Mouse (Mus musculus) intestine, embryonic 15.5 days (tissue): ENCODE measurements around the gene Gm20388. TPM values are rescaled to one million over a fixed set of nuclear protein-coding genes. Genes with fewer than 3 reads are reported as not detected.
A peak's percentile ranks its signal among the peaks of the same experiment; 100 is the strongest.

Experiments used
- ATAC-seq: fragments of 200-750 bp; cut with Nextera tagmentation; 2 replicates; pipeline ENCODE4 v1.8.0; 2017; ENCODE audit warnings: moderate TSS enrichment, moderate library complexity
- H3K27ac ChIP-seq: fragments of 300-500 bp; sonication (generic); 2 replicates; pipeline ENCODE4 v1.5.1; 2015; ENCODE audit warnings: mild to moderate bottlenecking, inconsistent platforms
- H3K27me3 ChIP-seq: fragments of 300-500 bp; sonication (generic); replicated peaks from 2 replicates; pipeline ENCODE4 v1.6.1; 2015; ENCODE audit warnings: inconsistent platforms
- H3K36me3 ChIP-seq: fragments of 300-500 bp; sonication (generic); 2 replicates; pipeline ENCODE4 v1.6.1; 2015; ENCODE audit warnings: inconsistent platforms
- H3K4me1 ChIP-seq: fragments of 300-500 bp; sonication (generic); replicated peaks from 2 replicates; pipeline ENCODE4 v1.6.1; 2015; ENCODE audit warnings: inconsistent platforms
- H3K4me2 ChIP-seq: fragments of 300-500 bp; sonication (generic); replicated peaks from 2 replicates; pipeline ENCODE4 v1.6.1; 2015; ENCODE audit warnings: mild to moderate bottlenecking, inconsistent platforms
- H3K4me3 ChIP-seq: fragments of 300-500 bp; sonication (generic); replicated peaks from 2 replicates; pipeline ENCODE4 v1.5.1; 2015; ENCODE audit warnings: inconsistent platforms
- H3K9ac ChIP-seq: fragments of 300-500 bp; sonication (generic); 2 replicates; pipeline ENCODE4 v1.6.1; 2015; ENCODE audit warnings: inconsistent platforms
- H3K9me3 ChIP-seq: fragments of 300-500 bp; sonication (generic); 2 replicates; pipeline ENCODE4 v1.6.1; 2016; ENCODE audit warnings: inconsistent platforms
- WGBS: fragments of 180-500 bp; shearing (Covaris S2); methylation state at CpG from one replicate; pipeline ENCODE4 v1.1.7; 2015; 5-methylcytosine and 5-hydroxymethylcytosine counted together
- polyA plus RNA-seq: library from polyadenylated mRNA; unstranded; fragments of >200 nt; fragmentation: Nextera tagmentation; extraction: Ambion mirVana; gene quantifications from 2 replicates; pipeline ENCODE4 v1.2.1, GENCODE M21; 2015

Gm20388 gene
- polyA plus RNA-seq, 1 experiment from 2014 or later: not detected

DNA sequence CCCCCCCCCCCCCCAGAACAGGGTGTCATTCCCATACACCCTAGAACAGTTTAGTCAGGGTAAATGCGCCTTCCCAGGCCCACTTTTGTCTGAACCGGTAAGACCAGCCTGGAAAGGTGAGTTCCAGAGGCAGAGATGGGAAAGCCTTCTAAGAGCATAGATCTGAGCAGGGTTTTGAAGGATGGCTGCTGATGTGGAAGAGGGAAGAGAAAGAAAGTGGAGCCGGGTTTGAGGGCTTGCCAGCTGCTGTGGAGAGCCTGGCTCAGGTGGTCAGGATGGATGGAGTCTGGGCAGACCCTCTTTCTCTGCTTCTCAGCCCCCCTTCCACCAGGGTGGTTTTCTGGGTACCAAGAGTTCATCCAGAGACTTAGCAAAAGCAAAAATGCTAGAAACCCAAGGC lies 622.7 kb downstream of the Gm20388 start:
- no peak overlapping the region for H3K4me3 ChIP-seq
- no peak overlapping the region for H3K9ac ChIP-seq
- H3K27me3 ChIP-seq: 0 out of 2 replicates have a peak, but pooled peaks cover 2% of the 10 kb centered on the region
- WGBS: 57% methylated on average over 3 of the region's 3 CpGs
- ATAC-seq: no peak
- H3K9me3 ChIP-seq: no peaks in the 10 kb centered on the region
- no peaks in the 10 kb centered on the region for H3K36me3 ChIP-seq
- H3K4me2 ChIP-seq: no peak overlapping the region
- peak overlapping the region; percentile 75; the same call in 1 of the 2 replicates for H3K27ac ChIP-seq
- H3K4me1 ChIP-seq: peaks cover 78% of the 10 kb centered on the region

DNA sequence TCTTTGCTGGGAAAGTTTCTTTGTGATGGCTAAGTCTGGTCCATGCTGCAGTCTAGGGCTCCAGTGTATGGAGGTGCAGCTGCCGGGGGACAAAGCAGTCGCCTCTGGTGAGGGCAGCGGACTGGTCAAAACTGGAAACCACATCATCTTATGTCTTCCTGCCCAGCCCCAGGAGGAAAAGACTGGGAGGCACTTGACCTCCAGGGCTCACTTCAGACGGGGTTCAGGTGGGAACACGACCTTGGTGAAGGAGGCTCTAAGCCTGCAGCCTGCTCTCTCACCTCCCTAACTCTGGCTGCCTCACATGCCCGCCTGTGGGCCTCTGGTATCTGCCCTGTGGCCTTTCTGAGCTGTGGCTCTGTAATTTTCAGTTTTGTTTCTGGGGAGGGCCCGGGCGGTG lies 623.4 kb downstream of the Gm20388 start:
- Histone ChIP-seq H3K4me1 (peaks cover 78% of the 10 kb centered on the region), H3K27me3 (0 out of 2 replicates have a peak, but pooled peaks cover 2% of the 10 kb centered on the region), H3K9me3 (no peaks in the 10 kb centered on the region), H3K9ac (no peak overlapping the region), H3K36me3 (no peaks in the 10 kb centered on the region), H3K4me3 (no peak overlapping the region), H3K4me2 (no peak overlapping the region), H3K27ac (no peak overlapping the region)
- ATAC-seq: no peak
- WGBS: 55% methylated on average over 8 of the region's 8 CpGs

DNA sequence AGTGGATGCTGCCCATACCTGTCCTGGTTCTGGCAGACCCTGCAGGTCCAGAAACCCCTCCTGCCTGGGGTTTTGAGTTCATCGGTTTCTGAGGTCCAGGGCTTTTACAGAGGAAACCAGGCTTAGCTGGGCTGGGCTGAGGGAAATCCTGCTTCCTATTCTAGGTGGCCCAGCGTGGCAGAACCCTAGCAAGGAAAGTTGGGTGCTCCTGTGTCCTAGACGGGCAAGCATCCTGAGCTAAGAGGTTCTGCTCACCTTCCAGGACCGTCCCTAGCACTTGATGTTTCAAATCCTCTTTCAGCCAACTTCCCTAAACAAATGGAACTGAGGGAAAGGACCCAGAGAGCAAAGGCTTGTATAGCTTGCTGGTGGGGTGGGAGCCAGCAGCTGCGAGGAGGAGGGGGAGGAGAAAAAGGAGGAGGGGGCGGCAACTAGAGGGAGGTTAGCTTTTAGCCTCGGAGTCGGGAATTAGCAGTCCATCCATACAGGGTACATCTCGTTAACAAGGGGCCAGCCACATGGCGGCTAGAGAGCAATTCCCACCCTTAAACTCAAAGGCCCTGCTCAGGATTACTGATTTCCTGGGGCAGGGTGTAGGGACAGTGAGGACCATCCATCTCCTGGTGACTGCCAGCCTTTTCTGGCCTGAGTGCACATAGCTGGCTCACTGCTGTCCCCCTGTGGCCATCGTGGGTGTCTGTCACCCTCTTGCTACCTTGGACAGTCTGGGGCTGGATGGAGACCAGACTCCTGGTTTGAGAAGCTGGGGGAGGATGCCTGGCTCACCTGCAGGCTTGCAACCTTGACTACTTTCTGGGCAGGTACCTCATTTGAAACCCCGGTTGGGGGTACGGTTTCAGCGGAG lies 624.1 kb downstream of the Gm20388 start:
- peak; percentile 26; the same call in 1 of the 2 replicates for ATAC-seq
- Histone ChIP-seq H3K4me1 (peaks cover 81% of the 10 kb centered on the region), H3K4me3 (no peak overlapping the region), H3K9ac (no peak overlapping the region), H3K9me3 (no peaks in the 10 kb centered on the region), H3K4me2 (peak overlapping the region; percentile 99), H3K27me3 (0 out of 2 replicates have a peak, but pooled peaks cover 2% of the 10 kb centered on the region), H3K27ac (no peak overlapping the region), H3K36me3 (no peaks in the 10 kb centered on the region)
- 21% methylated on average over 14 of the region's 14 CpGs for WGBS

DNA sequence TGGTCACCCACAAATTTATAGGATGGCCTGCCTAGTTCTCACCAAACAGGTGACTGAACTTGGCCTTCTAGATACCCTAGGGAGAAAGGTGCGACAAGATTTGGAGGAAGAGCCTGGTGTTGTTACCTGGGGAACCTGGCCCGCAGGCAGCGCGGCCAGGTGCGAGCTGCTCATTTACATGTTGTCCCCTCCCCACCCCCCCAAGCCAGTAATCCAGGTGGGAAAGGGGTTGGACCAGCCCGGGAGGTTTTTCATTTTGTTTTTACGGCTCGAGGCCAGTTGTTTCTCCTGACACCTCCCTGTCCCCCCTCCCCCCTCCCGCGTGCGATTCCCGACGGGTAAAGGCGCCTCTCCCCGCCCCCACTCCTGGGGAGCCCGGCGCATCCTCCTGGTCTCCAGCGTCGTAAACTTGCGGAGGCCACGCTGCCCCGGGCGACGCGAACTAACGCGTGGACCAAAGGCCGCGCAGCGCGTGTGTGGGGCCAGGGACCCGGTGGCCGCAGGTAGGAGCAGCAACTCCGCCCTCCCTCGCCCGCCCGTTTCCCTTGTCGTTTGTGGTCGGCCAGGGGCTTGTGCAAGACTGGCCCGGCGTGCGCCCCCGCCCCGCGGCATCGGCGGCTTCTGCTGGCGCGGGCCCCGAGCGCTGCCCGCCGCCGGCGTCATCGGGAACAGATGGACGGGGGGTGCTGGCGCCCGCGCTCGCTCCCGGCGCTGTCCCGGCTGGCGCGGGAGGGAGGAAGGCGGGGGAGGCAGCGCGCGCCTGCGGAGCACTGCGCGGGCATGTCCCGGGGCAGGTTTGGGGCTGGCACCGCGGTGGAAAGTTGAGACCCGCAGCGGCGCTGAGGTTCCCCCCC lies 625.0 kb downstream of the Gm20388 start:
- WGBS: under 1% methylated on average over 77 of the region's 79 CpGs
- H3K4me1 ChIP-seq: peaks cover 90% of the 10 kb centered on the region
- H3K9me3 ChIP-seq: no peaks in the 10 kb centered on the region
- H3K9ac ChIP-seq: peak overlapping the region; percentile 58
- H3K36me3 ChIP-seq: no peaks in the 10 kb centered on the region
- H3K4me3 ChIP-seq: peak overlapping the region; percentile 64
- H3K4me2 ChIP-seq: peak overlapping the region; percentile 99
- no peak for ATAC-seq
- H3K27me3 ChIP-seq: 0 out of 2 replicates have a peak, but pooled peaks cover 2% of the 10 kb centered on the region
- H3K27ac ChIP-seq: peak overlapping the region; percentile 91

DNA sequence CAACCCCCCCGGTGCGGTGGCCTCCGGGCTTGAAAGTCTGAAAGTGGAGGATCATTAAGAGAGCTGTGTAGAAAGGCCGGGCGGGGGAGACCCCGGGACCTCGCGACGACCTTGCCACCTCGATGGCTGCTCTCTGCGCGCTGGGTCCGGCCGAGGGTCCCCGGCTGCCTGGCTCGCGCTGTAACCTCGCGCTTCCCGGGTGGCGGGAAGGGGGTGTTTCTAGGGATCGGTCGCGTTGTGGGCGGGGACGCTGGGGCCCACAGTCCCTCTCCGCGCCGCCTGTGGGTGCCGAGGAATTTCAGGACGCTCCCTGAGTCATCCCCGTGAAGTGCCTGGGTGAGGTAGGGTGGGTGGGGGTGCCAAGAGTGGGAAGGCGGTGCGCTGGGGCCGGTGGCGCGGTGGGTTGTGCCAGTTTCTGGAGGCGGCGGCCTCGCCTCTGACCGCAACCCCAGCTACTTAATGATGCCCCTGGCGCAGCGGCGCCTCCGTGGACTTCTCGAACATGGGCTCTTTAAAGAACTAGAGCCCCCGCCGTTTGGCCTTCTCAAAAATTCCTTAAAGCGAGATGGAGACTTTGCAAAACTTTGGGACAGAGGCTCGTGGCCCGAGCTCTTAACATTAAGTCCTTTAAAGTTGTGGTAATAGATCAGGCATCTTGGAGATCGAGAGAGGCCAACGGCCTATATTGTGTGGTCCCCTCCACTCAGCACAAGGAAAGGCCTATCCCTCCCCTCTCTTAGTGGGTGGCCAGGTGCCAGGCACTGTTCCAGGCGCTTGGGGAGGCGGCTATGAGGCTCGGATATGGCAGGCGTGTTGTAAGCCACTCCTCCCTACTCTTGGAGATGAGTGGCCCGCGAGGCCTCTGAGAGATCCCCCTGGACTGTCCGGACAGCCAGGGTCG lies 625.9 kb downstream of the Gm20388 start:
- Histone ChIP-seq H3K27me3 (0 out of 2 replicates have a peak, but pooled peaks cover 2% of the 10 kb centered on the region), H3K9me3 (no peaks in the 10 kb centered on the region), H3K36me3 (no peaks in the 10 kb centered on the region), H3K4me2 (peak overlapping the region; percentile 99), H3K4me3 (peak overlapping the region; percentile 64), H3K27ac (peak overlapping the region; percentile 91), H3K9ac (peak overlapping the region; percentile 58), H3K4me1 (peaks cover 88% of the 10 kb centered on the region)
- WGBS: under 1% methylated on average over 58 of the region's 61 CpGs
- ATAC-seq: peak; percentile 34

DNA sequence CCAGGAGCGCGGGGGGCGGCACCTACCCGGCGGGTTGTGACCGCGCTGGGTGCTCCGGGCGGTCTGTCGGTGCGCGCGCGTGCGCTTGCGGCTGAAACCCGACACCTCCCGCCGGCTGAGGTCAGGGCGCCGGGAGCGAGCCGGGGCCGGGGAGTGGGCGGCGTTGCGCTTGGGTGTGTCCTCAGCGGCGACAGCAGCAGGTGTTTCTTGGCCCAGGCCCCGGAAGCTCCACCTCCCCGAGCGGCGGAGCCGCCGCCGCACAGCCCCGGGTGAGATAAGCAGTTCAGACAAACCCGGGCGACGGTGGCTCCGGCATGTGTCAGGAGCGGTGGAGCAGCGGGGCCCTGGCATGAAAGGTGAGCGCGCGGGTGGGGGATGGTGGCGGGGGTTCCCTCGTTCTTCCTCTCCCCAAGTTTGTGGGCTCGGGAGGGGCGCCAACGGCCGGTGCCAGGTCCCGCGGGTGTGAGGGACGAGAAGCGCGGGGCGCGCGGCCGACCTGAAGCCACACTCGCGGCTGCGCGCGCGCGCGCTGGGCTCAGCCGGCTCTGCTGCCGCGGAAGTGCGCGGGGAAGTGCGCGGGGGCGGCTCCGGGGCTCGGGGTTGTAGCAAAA lies 626.7 kb downstream of the Gm20388 start:
- Histone ChIP-seq H3K9me3 (no peaks in the 10 kb centered on the region), H3K27me3 (0 out of 2 replicates have a peak, but pooled peaks cover 2% of the 10 kb centered on the region), H3K4me3 (peak overlapping the region; percentile 64), H3K4me1 (peaks cover 85% of the 10 kb centered on the region), H3K27ac (peak overlapping the region; percentile 91), H3K9ac (peak overlapping the region; percentile 58), H3K36me3 (no peaks in the 10 kb centered on the region), H3K4me2 (peak overlapping the region; percentile 99)
- peak; percentile 76 for ATAC-seq
- WGBS: 0% methylated on average over 70 of the region's 79 CpGs

DNA sequence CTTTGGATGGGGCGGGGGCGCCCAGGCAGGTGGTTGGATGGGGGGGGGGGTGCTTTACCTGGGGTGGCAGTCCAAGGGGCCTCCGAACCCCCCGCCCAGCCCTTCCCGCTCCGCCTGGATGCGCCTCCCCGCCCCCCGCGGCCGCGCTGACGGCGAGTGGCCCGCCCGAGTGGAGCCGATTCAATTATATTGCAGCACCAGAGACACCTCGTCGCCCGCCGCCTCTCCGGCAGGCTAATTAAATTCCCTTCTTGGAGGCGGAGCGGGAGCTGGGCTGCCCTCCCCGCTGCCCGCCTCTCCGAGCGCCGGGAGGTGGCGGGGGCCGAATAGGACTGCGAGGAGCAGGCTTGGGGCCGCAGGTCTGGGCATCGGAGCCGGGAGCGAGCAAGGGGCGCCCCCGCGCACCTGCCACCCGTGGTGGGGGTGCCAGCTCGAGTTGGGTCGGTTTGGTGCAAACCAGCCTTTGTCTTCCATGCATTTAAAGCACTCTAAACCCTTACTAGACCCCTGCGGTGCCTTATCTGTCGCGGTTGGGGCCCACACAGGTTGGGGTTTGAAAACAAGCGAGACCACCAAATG lies 627.3 kb downstream of the Gm20388 start:
- no peaks in the 10 kb centered on the region for H3K9me3 ChIP-seq
- 0 out of 2 replicates have a peak, but pooled peaks cover 2% of the 10 kb centered on the region for H3K27me3 ChIP-seq
- H3K27ac ChIP-seq: peak overlapping the region; percentile 91
- 1% methylated on average over 37 of the region's 46 CpGs for WGBS
- ATAC-seq: peak; percentile 19
- H3K36me3 ChIP-seq: no peaks in the 10 kb centered on the region
- H3K4me2 ChIP-seq: peak overlapping the region; percentile 99
- H3K4me3 ChIP-seq: peak overlapping the region; percentile 64
- peaks cover 83% of the 10 kb centered on the region for H3K4me1 ChIP-seq
- peak overlapping the region; percentile 58 for H3K9ac ChIP-seq

DNA sequence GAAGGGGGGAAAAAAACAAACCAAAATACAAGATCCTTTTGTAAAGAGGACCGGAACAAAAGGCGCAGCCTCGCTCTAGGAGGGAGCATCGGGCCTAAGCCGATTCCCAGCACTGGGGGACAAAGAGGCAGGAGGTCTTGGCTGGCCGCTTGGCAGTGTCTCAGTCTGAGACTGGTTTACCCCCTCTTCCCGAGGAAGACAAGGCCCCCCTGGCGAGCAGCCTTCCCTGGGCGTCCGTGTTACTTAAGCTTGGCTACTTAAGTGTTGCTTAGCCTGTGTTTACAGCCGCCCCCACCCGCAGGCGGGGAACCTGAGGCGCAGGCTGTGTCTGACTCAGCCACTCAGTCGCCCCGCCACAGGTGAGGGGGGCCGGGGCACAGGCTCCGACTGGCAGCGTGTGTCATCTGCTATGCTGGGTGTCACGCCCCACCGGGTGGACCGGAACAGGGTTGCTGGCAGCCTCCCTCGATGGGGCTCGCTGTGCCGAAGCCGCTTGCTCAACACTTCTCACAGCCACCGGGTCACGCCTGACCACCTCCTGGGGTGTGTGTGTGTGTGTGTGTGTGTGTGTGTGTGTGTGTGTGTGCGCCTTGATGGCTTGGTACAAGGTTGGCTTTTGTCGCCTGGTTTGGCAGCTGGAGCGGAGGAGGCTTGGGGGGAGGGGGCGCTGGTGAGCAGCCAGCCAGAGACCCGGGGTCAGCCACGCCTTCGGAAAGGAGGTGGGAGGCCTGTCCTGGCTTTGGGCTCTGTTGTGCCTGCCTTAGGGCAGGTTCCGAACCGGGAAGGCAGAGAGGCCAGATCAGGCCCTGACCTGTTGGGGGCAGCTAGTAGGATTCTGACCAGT lies 628.0 kb downstream of the Gm20388 start:
- peak; percentile 50 for ATAC-seq
- Histone ChIP-seq H3K9me3 (no peaks in the 10 kb centered on the region), H3K36me3 (no peaks in the 10 kb centered on the region), H3K4me1 (peaks cover 83% of the 10 kb centered on the region), H3K27ac (peak overlapping the region; percentile 91), H3K4me2 (peak overlapping the region; percentile 99), H3K9ac (peak overlapping the region; percentile 58), H3K4me3 (peak overlapping the region; percentile 64), H3K27me3 (0 out of 2 replicates have a peak, but pooled peaks cover 2% of the 10 kb centered on the region)
- 6% methylated on average over 37 of the region's 37 CpGs for WGBS

DNA sequence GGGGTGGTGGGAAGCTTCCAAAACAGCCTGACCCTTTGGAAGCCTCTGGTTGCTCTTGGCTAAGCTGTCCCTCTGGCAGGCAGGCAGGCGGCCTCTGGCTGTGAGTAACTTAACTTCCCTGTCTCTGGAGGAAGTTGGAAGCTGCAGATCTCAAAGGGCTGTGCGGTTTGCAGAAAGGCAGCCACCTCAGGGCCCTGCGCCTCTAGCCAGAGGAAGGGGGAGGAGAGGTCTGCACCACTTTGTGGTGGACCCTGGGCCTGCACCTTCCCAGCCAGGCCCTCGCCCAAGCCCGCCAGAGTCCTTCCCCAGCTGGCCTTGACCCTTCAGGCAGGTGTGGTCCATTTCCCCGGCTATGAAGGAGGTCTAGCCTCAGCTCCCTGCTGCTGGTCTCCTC lies 628.7 kb downstream of the Gm20388 start:
- 45% methylated on average over 6 of the region's 6 CpGs for WGBS
- Histone ChIP-seq H3K9me3 (no peaks in the 10 kb centered on the region), H3K27ac (peak overlapping the region; percentile 91), H3K4me1 (peaks cover 81% of the 10 kb centered on the region), H3K36me3 (no peaks in the 10 kb centered on the region), H3K4me3 (peak overlapping the region; percentile 64; the same call in 1 of the 2 replicates), H3K27me3 (0 out of 2 replicates have a peak, but pooled peaks cover 2% of the 10 kb centered on the region), H3K9ac (peak overlapping the region; percentile 34), H3K4me2 (peak overlapping the region; percentile 99)
- ATAC-seq: no peak
